In genomic region chr12:118659240-118660120, GRCm38 (mm10) we compare ENCODE assay signal across 18 mouse cellular contexts.
A peak's percentile ranks its signal among the peaks of the same experiment; 100 is the strongest.
DNase-seq lines count a peak whose midpoint lies in the region; ATAC-seq and TF ChIP-seq lines count a peak whose summit lies in the region.
"Had no signal": no experiment of that assay in that cellular context is flagged by ENCODE, and none has a peak within 500 bp of the region (broad histone marks: within the 10 kb centered on the region; RNA-seq: fewer than 3 reads in every experiment).

No protein-coding gene starts in this region.

- H3K9me3 ChIP-seq in neural tube, embryonic 11.5 days (ENCODE audit: control insufficient read depth, low read length), result no peaks in the 10 kb centered on the region
- H3K9me3 ChIP-seq in forebrain, embryonic 13.5 days (replicated peaks), result no peaks in the 10 kb centered on the region
- H3K9me3 ChIP-seq in midbrain, embryonic 14.5 days (ENCODE audit: control insufficient read depth, low read length), result no peaks in the 10 kb centered on the region
- H3K9me3 ChIP-seq in kidney, embryonic 14.5 days (ENCODE audit: control insufficient read depth, low read length), result no peaks in the 10 kb centered on the region
- H3K9me3 ChIP-seq: heart, embryonic 10.5 days had no signal

- no peak for TF ChIP-seq POLR2A in brain, embryonic 14.5 days (IDR thresholded peaks at IDR 0.05; ENCODE audit: borderline replicate concordance, extremely low read depth, insufficient read depth, insufficient read length, poor library complexity, severe bottlenecking)

- no peak for ATAC-seq in neural tube, embryonic 11.5 days (ENCODE audit: insufficient read depth, low FRiP score, low TSS enrichment)
- peak; percentile 67 for ATAC-seq in forebrain, embryonic 13.5 days
- ATAC-seq in midbrain, embryonic 14.5 days (ENCODE audit: low FRiP score, low TSS enrichment), result peak; percentile 56; the same call in 1 of the 2 replicates
- no peak for ATAC-seq in kidney, embryonic 14.5 days (ENCODE audit: low FRiP score, low TSS enrichment)
- ATAC-seq: CD4-positive, CD25-positive, alpha-beta regulatory T cell, adult 4 months had no signal

- no peak overlapping the region; the same call in 1 of the 2 replicates for H3K4me2 ChIP-seq in neural tube, embryonic 11.5 days (ENCODE audit: low read depth)
- peak overlapping the region; percentile 40 for H3K4me2 ChIP-seq in forebrain, embryonic 13.5 days
- H3K4me2 ChIP-seq in midbrain, embryonic 14.5 days (ENCODE audit: low read length), result peak overlapping the region; percentile 18; the same call in 1 of the 2 replicates
- H3K4me2 ChIP-seq in kidney, embryonic 14.5 days (replicated peaks; ENCODE audit: low read depth, low read length), result no peak overlapping the region

- H3K36me3 ChIP-seq in neural tube, embryonic 11.5 days (ENCODE audit: control insufficient read depth, insufficient read depth, low read length), result no peaks in the 10 kb centered on the region
- H3K36me3 ChIP-seq in forebrain, embryonic 13.5 days (ENCODE audit: poor library complexity, severe bottlenecking), result no peaks in the 10 kb centered on the region
- H3K36me3 ChIP-seq in midbrain, embryonic 14.5 days (ENCODE audit: control insufficient read depth, insufficient read depth, low read length), result no peaks in the 10 kb centered on the region
- no peaks in the 10 kb centered on the region for H3K36me3 ChIP-seq in kidney, embryonic 14.5 days (ENCODE audit: control insufficient read depth, insufficient read depth, low read length)
- H3K36me3 ChIP-seq: heart, embryonic 10.5 days had no signal

- H3K4me1 ChIP-seq in neural tube, embryonic 11.5 days (ENCODE audit: control insufficient read depth, insufficient read depth, low read length), result peaks cover 12% of the 10 kb centered on the region
- H3K4me1 ChIP-seq in forebrain, embryonic 13.5 days, result peaks cover 35% of the 10 kb centered on the region
- H3K4me1 ChIP-seq in midbrain, embryonic 14.5 days (ENCODE audit: control insufficient read depth, insufficient read depth, low read length), result peaks cover 13% of the 10 kb centered on the region
- H3K4me1 ChIP-seq in kidney, embryonic 14.5 days (ENCODE audit: control insufficient read depth, insufficient read depth, low read length), result no peaks in the 10 kb centered on the region
- H3K4me1 ChIP-seq: heart, embryonic 10.5 days had no signal

- no peak overlapping the region for H3K4me3 ChIP-seq in neural tube, embryonic 11.5 days (ENCODE audit: low read depth, low read length)
- H3K4me3 ChIP-seq in forebrain, embryonic 13.5 days, result no peak overlapping the region
- no peak overlapping the region for H3K4me3 ChIP-seq in midbrain, embryonic 14.5 days (replicated peaks; ENCODE audit: low read depth, low read length)
- no peak overlapping the region for H3K4me3 ChIP-seq in kidney, embryonic 14.5 days (ENCODE audit: low read length)
- H3K4me3 ChIP-seq: gastrocnemius, adult 2 months had no signal

- H3K27me3 ChIP-seq in neural tube, embryonic 11.5 days (ENCODE audit: control insufficient read depth, insufficient read depth, low read length), result peaks cover 45% of the 10 kb centered on the region
- peaks cover 77% of the 10 kb centered on the region for H3K27me3 ChIP-seq in forebrain, embryonic 13.5 days
- peaks cover 75% of the 10 kb centered on the region for H3K27me3 ChIP-seq in midbrain, embryonic 14.5 days (ENCODE audit: control insufficient read depth, insufficient read depth, low read length)
- peaks cover 12% of the 10 kb centered on the region; the same call in 1 of the 2 replicates for H3K27me3 ChIP-seq in kidney, embryonic 14.5 days (ENCODE audit: control insufficient read depth, insufficient read depth, low read length)

- TF ChIP-seq CTCF in brain, embryonic 14.5 days (IDR thresholded peaks at IDR 0.05; ENCODE audit: borderline replicate concordance, extremely low read depth, insufficient read depth, insufficient read length), result no peak

- peak; percentile 24 for DNase-seq in neural tube, embryonic 11.5 days (ENCODE audit: low spot score)
- DNase-seq in neural tube, embryonic 10.5 days (ENCODE audit: extremely low spot score, low spot score), result no peak
- DNase-seq in brain, embryonic 14.5 days (ENCODE audit: low read depth), result peak; percentile 90
- DNase-seq in midbrain, embryonic 14.5 days, result peak; percentile 34
- DNase-seq in right cerebral cortex, adult 2 months (ENCODE audit: low spot score in 2 of 2), result no peak
- DNase-seq: cerebellum, adult 2 months; gastrocnemius, adult 2 months; heart, postnatal 14 days; kidney, postnatal 25 days; liver; lung, adult 18-20 months; lung, postnatal 36 days; thymus, postnatal 14 days had no signal

- no peak overlapping the region for H3K9ac ChIP-seq in neural tube, embryonic 11.5 days (ENCODE audit: low read length)
- H3K9ac ChIP-seq in forebrain, embryonic 13.5 days, result no peak overlapping the region
- H3K9ac ChIP-seq in midbrain, embryonic 14.5 days (replicated peaks; ENCODE audit: low read length), result no peak overlapping the region
- H3K9ac ChIP-seq in kidney, embryonic 14.5 days (ENCODE audit: low read depth, low read length), result no peak overlapping the region

- H3K27ac ChIP-seq in neural tube, embryonic 11.5 days (ENCODE audit: low read depth, low read length), result no peak overlapping the region
- no peak overlapping the region for H3K27ac ChIP-seq in forebrain, embryonic 13.5 days
- H3K27ac ChIP-seq in midbrain, embryonic 14.5 days (replicated peaks; ENCODE audit: low read depth, low read length), result no peak overlapping the region
- H3K27ac ChIP-seq in kidney, embryonic 14.5 days (ENCODE audit: low read depth, low read length), result no peak overlapping the region
- H3K27ac ChIP-seq: gastrocnemius, adult 2 months; heart, embryonic 10.5 days; stomach, postnatal 0 days had no signal

- WGBS in neural tube, embryonic 11.5 days, result 7% methylated on average over 14 of the region's 14 CpGs
- 4% methylated on average over 14 of the region's 14 CpGs for WGBS in forebrain, embryonic 13.5 days
- WGBS in midbrain, embryonic 14.5 days, result 7% methylated on average over 14 of the region's 14 CpGs
- 30% methylated on average over 14 of the region's 14 CpGs for WGBS in kidney, embryonic 14.5 days

Comparison
In these comparisons a context has a peak if more than half of its experiments do, and no peak if none do; other contexts are left out.
1. DNase-seq: peak in neural tube, embryonic 11.5 days (single experiment), brain, embryonic 14.5 days (single experiment) and midbrain, embryonic 14.5 days (single experiment); none in neural tube, embryonic 10.5 days (single experiment) and right cerebral cortex, adult 2 months (0 of 2).
2. ATAC-seq: peak in forebrain, embryonic 13.5 days (single experiment) and midbrain, embryonic 14.5 days (single experiment); none in neural tube, embryonic 11.5 days (single experiment) and kidney, embryonic 14.5 days (single experiment).
3. H3K4me2 ChIP-seq: peak in forebrain, embryonic 13.5 days (single experiment) and midbrain, embryonic 14.5 days (single experiment); none in neural tube, embryonic 11.5 days (single experiment) and kidney, embryonic 14.5 days (single experiment).